Mouse (Mus musculus) lung, postnatal 0 days (tissue): Measurements from ENCODE around the gene Fthl17b.
A peak's percentile ranks its signal among the peaks of the same experiment; 100 is the strongest.
"Not testable (repeated sequence)": the region's sequence is repeated elsewhere in the genome, so short reads cannot be mapped to it uniquely, and the experiment has no call there.

Experiments used
- CTCF ChIP-seq: IDR thresholded peaks from 2 replicates; pipeline ENCODE4 v1.5.1; 2016; ENCODE audit warnings: antibody characterized with exemption, mild to moderate bottlenecking
- EP300 ChIP-seq: IDR thresholded peaks from 2 replicates; pipeline ENCODE4 v1.6.1; 2016; ENCODE audit warnings: antibody characterized with exemption, mild to moderate bottlenecking, control low read depth

DNA sequence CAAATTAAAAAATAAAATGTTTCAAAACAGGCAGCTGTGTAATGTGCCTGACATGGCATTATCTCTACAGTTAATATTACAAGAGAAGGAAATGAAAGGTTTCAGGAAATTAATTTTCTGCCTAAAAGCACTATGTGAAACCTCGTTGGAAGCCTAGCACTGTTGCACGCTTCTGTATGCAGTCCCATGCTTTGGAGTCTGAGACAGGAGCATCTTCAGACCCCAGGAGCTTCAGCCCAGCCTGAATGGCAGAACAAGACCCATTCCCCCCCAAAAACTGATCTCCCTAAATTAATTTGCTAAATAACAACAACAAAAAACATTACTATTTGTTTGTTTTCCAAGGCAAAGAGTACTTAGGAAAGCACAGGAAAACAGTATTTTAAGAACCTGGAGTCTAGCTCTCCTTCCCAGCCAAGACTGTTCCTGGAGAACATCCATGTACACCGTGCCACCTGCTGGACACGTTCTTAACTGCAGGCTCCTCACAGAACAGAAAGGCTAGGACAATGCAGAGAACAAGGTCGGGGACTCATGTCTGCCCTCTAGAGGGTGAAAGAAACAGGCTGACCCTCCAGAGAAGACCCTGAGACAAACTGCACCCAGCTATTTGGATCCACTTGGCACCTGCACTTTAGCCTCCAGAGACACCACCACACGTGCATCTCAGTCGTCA is 14.5 kb downstream of the Fthl17b start:
- TF ChIP-seq CTCF, result peak; percentile 84
- not testable (repeated sequence) for TF ChIP-seq EP300
